Mouse (Mus musculus) testis, adult 2 months (tissue): Measurements from ENCODE around the gene Cys1.

Source experiments
- CTCF ChIP-seq: fragments of 200-500 bp; IDR thresholded peaks from 2 replicates; pipeline ENCODE4 v1.5.1; 2012; ENCODE audit warnings: low read depth, mild to moderate bottlenecking, inconsistent platforms, low read length, moderate library complexity; ENCODE audit not compliant: control insufficient read depth, insufficient read depth, insufficient replicate concordance
- POLR2A ChIP-seq: fragments of 200-500 bp; IDR thresholded peaks from 2 replicates; pipeline ENCODE4 v1.6.1; 2012; ENCODE audit warnings: low read depth, mild to moderate bottlenecking, inconsistent platforms, low read length, moderate library complexity; ENCODE audit not compliant: control insufficient read depth

DNA sequence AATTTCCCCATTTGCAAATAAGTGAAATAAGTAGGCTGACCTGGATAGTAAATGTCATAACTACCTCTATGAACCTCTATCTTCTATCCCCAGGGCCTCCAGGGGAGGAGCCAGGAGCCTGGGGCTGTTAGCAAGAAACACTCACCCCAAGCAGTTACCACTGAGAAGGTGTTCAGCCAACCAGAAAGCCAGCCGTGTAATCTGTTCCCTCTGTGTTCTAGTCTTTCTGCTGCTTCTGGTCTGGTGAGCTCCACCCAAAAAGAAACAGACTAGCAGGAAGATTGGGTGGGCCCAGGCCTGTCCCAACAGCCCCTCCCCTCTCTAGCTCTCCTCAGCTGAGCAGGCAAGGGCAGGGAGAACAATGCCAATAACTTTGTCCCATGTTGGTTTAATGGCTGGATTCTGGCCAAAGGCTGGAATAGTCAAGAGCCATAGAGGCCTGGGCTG lies 37.5 kb downstream of the Cys1 start:
- no peak for TF ChIP-seq CTCF
- no peak for TF ChIP-seq POLR2A
